Mouse (Mus musculus) limb, embryonic 12.5 days (tissue): ENCODE data around the gene Gm43552. TPM values are rescaled to one million over a fixed set of nuclear protein-coding genes. Genes with fewer than 3 reads are reported as not detected.

Experiments used
- ATAC-seq: fragments of 200-750 bp; cut with Nextera tagmentation; 2 replicates; pipeline ENCODE4 v1.8.0; 2017; ENCODE audit warnings: low read depth, moderate TSS enrichment; ENCODE audit not compliant: insufficient number of reproducible peaks, insufficient read depth, low FRiP score, low TSS enrichment
- H3K27ac ChIP-seq: fragments of 300-500 bp; sonication (generic); 2 replicates; pipeline ENCODE4 v1.5.1; 2016; ENCODE audit warnings: mild to moderate bottlenecking, moderate library complexity
- H3K27me3 ChIP-seq: fragments of 300-500 bp; sonication (generic); 2 replicates; pipeline ENCODE4 v1.6.1; 2016; ENCODE audit warnings: mild to moderate bottlenecking, moderate library complexity
- H3K36me3 ChIP-seq: fragments of 300-500 bp; sonication (generic); 2 replicates; pipeline ENCODE4 v1.6.1; 2016; ENCODE audit warnings: mild to moderate bottlenecking, moderate library complexity
- H3K4me1 ChIP-seq: fragments of 300-500 bp; sonication (generic); replicated peaks from 2 replicates; pipeline ENCODE4 v1.6.1; 2016
- H3K4me2 ChIP-seq: fragments of 300-500 bp; sonication (generic); 2 replicates; pipeline ENCODE4 v1.6.1; 2016; ENCODE audit warnings: mild to moderate bottlenecking, moderate library complexity
- H3K4me3 ChIP-seq: fragments of 300-500 bp; sonication (generic); replicated peaks from 2 replicates; pipeline ENCODE4 v1.5.1; 2016; ENCODE audit warnings: mild to moderate bottlenecking
- H3K9ac ChIP-seq: fragments of 300-500 bp; sonication (generic); replicated peaks from 2 replicates; pipeline ENCODE4 v1.6.1; 2016; ENCODE audit warnings: mild to moderate bottlenecking, moderate library complexity
- H3K9me3 ChIP-seq: fragments of 300-500 bp; sonication (generic); 2 replicates; pipeline ENCODE4 v1.6.1; 2016; ENCODE audit warnings: mild to moderate bottlenecking, moderate library complexity
- WGBS: fragments of 180-500 bp; shearing (Covaris S2); methylation state at CpG from one replicate; pipeline ENCODE4 v1.1.7; 2016; 5-methylcytosine and 5-hydroxymethylcytosine counted together
- polyA plus RNA-seq: library from polyadenylated mRNA; unstranded; fragments of >200 nt; fragmentation: Nextera tagmentation; extraction: Ambion mirVana; gene quantifications from 2 replicates; pipeline ENCODE4 v1.2.1, GENCODE M21; 2016

Gene Gm43552
- polyA plus RNA-seq, 1 experiment from 2014 or later, result not detected

- under 1% methylated on average over 51 of the region's 51 CpGs for WGBS
- ATAC-seq, result peak; percentile 93
Measured at GRCm38 (mm10) chr5:65435806-65436561, 56.6 kb downstream of the Gm43552 start, which contains the start of gene Ugdh. Ugdh (minus strand) TSS chr5:65435949.

GRCm38 (mm10) chr5:65435363-65435805 is 57.2 kb downstream of the Gm43552 start:
- Histone ChIP-seq H3K9ac (peak overlapping the region; percentile 82), H3K27ac (peak overlapping the region; percentile 89), H3K9me3 (no peaks in the 10 kb centered on the region), H3K4me3 (peak overlapping the region; percentile 75), H3K36me3 (peaks cover 2% of the 10 kb centered on the region; the same call in 1 of the 2 replicates), H3K4me2 (peak overlapping the region; percentile 82), H3K27me3 (no peaks in the 10 kb centered on the region), H3K4me1 (peaks cover 26% of the 10 kb centered on the region)
- under 1% methylated on average over 47 of the region's 47 CpGs for WGBS
- ATAC-seq, result no peak; the same call in none of the 2 replicates

More at GRCm38 (mm10) chr5:65435806-65436561, 56.6 kb downstream of the Gm43552 start, which contains the start of gene Ugdh:
- Histone ChIP-seq H3K4me3 (peak within 1 kb of the TSS; percentile 75), H3K27me3 (no peaks in the 10 kb centered on the region), H3K27ac (peak within 1 kb of the TSS; percentile 89), H3K4me1 (peaks cover 26% of the 10 kb centered on the region), H3K4me2 (peak within 1 kb of the TSS; percentile 82), H3K9ac (peak within 1 kb of the TSS; percentile 82), H3K36me3 (no peaks in the 10 kb centered on the region; the same call in 1 of the 2 replicates), H3K9me3 (no peaks in the 10 kb centered on the region)

- WGBS, result 3% methylated on average over 15 of the region's 15 CpGs
- H3K4me3 ChIP-seq, result peak overlapping the region; percentile 75
- H3K4me2 ChIP-seq, result peak overlapping the region; percentile 82
- peak overlapping the region; percentile 82 for H3K9ac ChIP-seq
- no peak; the same call in 1 of the 2 replicates for ATAC-seq
- no peaks in the 10 kb centered on the region for H3K27me3 ChIP-seq
- peaks cover 7% of the 10 kb centered on the region; the same call in 1 of the 2 replicates for H3K36me3 ChIP-seq
- H3K4me1 ChIP-seq, result peaks cover 26% of the 10 kb centered on the region
- H3K9me3 ChIP-seq, result no peaks in the 10 kb centered on the region
- H3K27ac ChIP-seq, result peak overlapping the region; percentile 89
Measured at GRCm38 (mm10) chr5:65434471-65435362, 57.9 kb downstream of the Gm43552 start.

- Histone ChIP-seq H3K4me1 (peaks cover 15% of the 10 kb centered on the region), H3K27me3 (no peaks in the 10 kb centered on the region), H3K4me2 (no peak overlapping the region), H3K9ac (no peak overlapping the region), H3K27ac (no peak overlapping the region), H3K4me3 (no peak overlapping the region), H3K9me3 (no peaks in the 10 kb centered on the region), H3K36me3 (peaks cover 39% of the 10 kb centered on the region)
- no peak for ATAC-seq
- WGBS, result 92% methylated on average over 5 of the region's 5 CpGs
Measured at GRCm38 (mm10) chr5:65429441-65429840, 63.2 kb downstream of the Gm43552 start.

GRCm38 (mm10) chr5:65428321-65428720 is 64.3 kb downstream of the Gm43552 start:
- no peaks in the 10 kb centered on the region for H3K9me3 ChIP-seq
- 62% methylated on average over 4 of the region's 4 CpGs for WGBS
- H3K27me3 ChIP-seq, result no peaks in the 10 kb centered on the region
- no peak overlapping the region for H3K9ac ChIP-seq
- H3K4me3 ChIP-seq, result no peak overlapping the region
- peaks cover 50% of the 10 kb centered on the region for H3K36me3 ChIP-seq
- no peak for ATAC-seq
- no peak overlapping the region for H3K27ac ChIP-seq
- peaks cover 7% of the 10 kb centered on the region; the same call in 1 of the 2 replicates for H3K4me1 ChIP-seq
- no peak overlapping the region for H3K4me2 ChIP-seq

GRCm38 (mm10) chr5:65425251-65425650 is 67.4 kb downstream of the Gm43552 start:
- Histone ChIP-seq H3K9ac (no peak overlapping the region), H3K4me1 (no peaks in the 10 kb centered on the region), H3K27ac (no peak overlapping the region), H3K9me3 (no peaks in the 10 kb centered on the region), H3K36me3 (peaks cover 77% of the 10 kb centered on the region), H3K4me2 (no peak overlapping the region), H3K4me3 (no peak overlapping the region), H3K27me3 (no peaks in the 10 kb centered on the region)
- WGBS, result 91% methylated on average over 5 of the region's 5 CpGs
- no peak for ATAC-seq

- Histone ChIP-seq H3K4me3 (no peak overlapping the region), H3K27me3 (no peaks in the 10 kb centered on the region), H3K36me3 (peaks cover 79% of the 10 kb centered on the region)
Measured at GRCm38 (mm10) chr5:65424215-65424614, 68.4 kb downstream of the Gm43552 start.

GRCm38 (mm10) chr5:65422803-65423202 is 69.8 kb downstream of the Gm43552 start:
- Histone ChIP-seq H3K4me3 (no peak overlapping the region), H3K9me3 (no peaks in the 10 kb centered on the region), H3K27me3 (no peaks in the 10 kb centered on the region), H3K4me2 (no peak overlapping the region), H3K9ac (no peak overlapping the region), H3K36me3 (peaks cover 91% of the 10 kb centered on the region), H3K27ac (no peak overlapping the region), H3K4me1 (no peaks in the 10 kb centered on the region)
- ATAC-seq, result no peak
- 95% methylated on average over 8 of the region's 8 CpGs for WGBS

More at GRCm38 (mm10) chr5:65424215-65424614, 68.4 kb downstream of the Gm43552 start:
- no peak overlapping the region for H3K27ac ChIP-seq
- no peak overlapping the region for H3K4me2 ChIP-seq
- H3K4me1 ChIP-seq, result no peaks in the 10 kb centered on the region
- no peak overlapping the region for H3K9ac ChIP-seq
- no peak for ATAC-seq
- H3K9me3 ChIP-seq, result no peaks in the 10 kb centered on the region
- 93% methylated on average over 6 of the region's 6 CpGs for WGBS

GRCm38 (mm10) chr5:65420822-65421221 is 71.8 kb downstream of the Gm43552 start:
- Histone ChIP-seq H3K4me2 (no peak overlapping the region), H3K9ac (no peak overlapping the region), H3K27me3 (no peaks in the 10 kb centered on the region), H3K9me3 (no peaks in the 10 kb centered on the region), H3K36me3 (peaks cover 91% of the 10 kb centered on the region), H3K4me1 (peaks cover 10% of the 10 kb centered on the region), H3K27ac (no peak overlapping the region), H3K4me3 (no peak overlapping the region)
- WGBS, result 47% methylated on average over 6 of the region's 6 CpGs
- ATAC-seq, result no peak

- Histone ChIP-seq H3K4me1 (peaks cover 14% of the 10 kb centered on the region), H3K9ac (no peak overlapping the region), H3K9me3 (no peaks in the 10 kb centered on the region), H3K36me3 (peaks cover 84% of the 10 kb centered on the region), H3K4me3 (no peak overlapping the region), H3K27ac (no peak overlapping the region), H3K4me2 (no peak overlapping the region), H3K27me3 (no peaks in the 10 kb centered on the region)
- 88% methylated on average over 10 of the region's 10 CpGs for WGBS
- no peak for ATAC-seq
Measured at GRCm38 (mm10) chr5:65419136-65419535, 73.5 kb downstream of the Gm43552 start.
